ENCODE assay signal across 9 mouse cellular contexts in genomic region chr6:113194517-113194840, GRCm38 (mm10). TPM values are rescaled to one million over a fixed set of nuclear protein-coding genes. Genes with fewer than 3 reads are reported as not detected.
DNase-seq lines count a peak whose midpoint lies in the region; ATAC-seq and TF ChIP-seq lines count a peak whose summit lies in the region.
"Had no signal": no experiment of that assay in that cellular context is flagged by ENCODE, and none has a peak within 500 bp of the region (broad histone marks: within the 10 kb centered on the region; RNA-seq: fewer than 3 reads in every experiment).

No protein-coding gene starts in this region.

- ATAC-seq in kidney, embryonic 15.5 days (replicated peaks; ENCODE audit: low FRiP score), result no peak
- ATAC-seq in embryonic facial prominence, embryonic 11.5 days (replicated peaks; ENCODE audit: insufficient number of reproducible peaks, low FRiP score, low TSS enrichment, low read depth), result no peak; the same call in 1 of the 2 replicates
- ATAC-seq in hindbrain, postnatal 0 days, result no peak
- ATAC-seq in midbrain, postnatal 0 days (ENCODE audit: low FRiP score), result no peak

- H3K36me3 ChIP-seq in kidney, embryonic 15.5 days, result no peaks in the 10 kb centered on the region
- H3K36me3 ChIP-seq in embryonic facial prominence, embryonic 11.5 days (replicated peaks; ENCODE audit: control insufficient read depth, insufficient read depth, low read depth, low read length), result no peaks in the 10 kb centered on the region
- no peaks in the 10 kb centered on the region for H3K36me3 ChIP-seq in hindbrain, postnatal 0 days (ENCODE audit: insufficient read depth, low read length)
- no peaks in the 10 kb centered on the region for H3K36me3 ChIP-seq in midbrain, postnatal 0 days (ENCODE audit: insufficient read depth, low read length)

- intact Hi-C loops in left cerebral cortex, postnatal 36 days (cut with DNase I), result loop anchor here (2.0 kb wide), 1 partner anchor 42 kb away; the partner anchor contains the start of gene Mtmr14

- peak overlapping the region; percentile 85 for H3K4me2 ChIP-seq in kidney, embryonic 15.5 days
- H3K4me2 ChIP-seq in embryonic facial prominence, embryonic 11.5 days (ENCODE audit: low read depth, low read length), result peak overlapping the region; percentile 90
- peak overlapping the region; percentile 88 for H3K4me2 ChIP-seq in hindbrain, postnatal 0 days (ENCODE audit: low read depth, low read length)
- peak overlapping the region; percentile 75 for H3K4me2 ChIP-seq in midbrain, postnatal 0 days (ENCODE audit: low read depth, low read length, poor library complexity, severe bottlenecking)

- no peak overlapping the region for H3K9ac ChIP-seq in kidney, embryonic 15.5 days
- H3K9ac ChIP-seq in embryonic facial prominence, embryonic 11.5 days (replicated peaks; ENCODE audit: low read length), result no peak overlapping the region; the same call in 1 of the 2 replicates
- peak overlapping the region; percentile 83 for H3K9ac ChIP-seq in hindbrain, postnatal 0 days (replicated peaks; ENCODE audit: low read length)
- peak overlapping the region; percentile 93 for H3K9ac ChIP-seq in midbrain, postnatal 0 days (replicated peaks; ENCODE audit: low read length, poor library complexity, severe bottlenecking)

- under 1% methylated on average over 5 of the region's 5 CpGs for WGBS in kidney, embryonic 15.5 days
- WGBS in embryonic facial prominence, embryonic 11.5 days, result 2% methylated on average over 5 of the region's 5 CpGs
- WGBS in hindbrain, postnatal 0 days, result 2% methylated on average over 5 of the region's 5 CpGs
- under 1% methylated on average over 5 of the region's 5 CpGs for WGBS in midbrain, postnatal 0 days

- peak overlapping the region; percentile 52 for H3K4me3 ChIP-seq in kidney, embryonic 15.5 days (replicated peaks)
- peak overlapping the region; percentile 53 for H3K4me3 ChIP-seq in embryonic facial prominence, embryonic 11.5 days (ENCODE audit: low read depth, low read length)
- peak overlapping the region; percentile 69 for H3K4me3 ChIP-seq in hindbrain, postnatal 0 days (ENCODE audit: low read length)
- H3K4me3 ChIP-seq in midbrain, postnatal 0 days (ENCODE audit: low read depth, low read length), result peak overlapping the region; percentile 83

- TF ChIP-seq CTCF in hindbrain, postnatal 0 days (IDR thresholded peaks at IDR 0.05; ENCODE audit: low read depth), result no peak
- no peak for TF ChIP-seq CTCF in midbrain, postnatal 0 days (IDR thresholded peaks at IDR 0.05)

- no peak for DNase-seq in kidney, postnatal 4 days
- DNase-seq in embryonic facial prominence, embryonic 11.5 days (ENCODE audit: low spot score), result no peak
- no peak for DNase-seq in hindbrain, postnatal 0 days (ENCODE audit: low spot score)
- DNase-seq in midbrain, postnatal 0 days (ENCODE audit: low spot score), result no peak
- no peak for DNase-seq in left cerebral cortex, postnatal 36 days (ENCODE audit: low spot score in 2 of 2)
- DNase-seq in layer of hippocampus, postnatal 10 days (ENCODE audit: low spot score in 2 of 2), result no peak
- no peak for DNase-seq in ovary, postnatal 36 days (ENCODE audit: low spot score)
- DNase-seq: kidney, adult 11 months had no signal

- peaks cover 58% of the 10 kb centered on the region for H3K27me3 ChIP-seq in kidney, embryonic 15.5 days
- peaks cover 22% of the 10 kb centered on the region for H3K27me3 ChIP-seq in embryonic facial prominence, embryonic 11.5 days (ENCODE audit: control insufficient read depth, insufficient read depth, low read length)
- no peaks in the 10 kb centered on the region for H3K27me3 ChIP-seq in hindbrain, postnatal 0 days (ENCODE audit: insufficient read depth, low read length)
- H3K27me3 ChIP-seq in midbrain, postnatal 0 days (ENCODE audit: insufficient read depth, low read length), result no peaks in the 10 kb centered on the region

- H3K4me1 ChIP-seq in kidney, embryonic 15.5 days, result peaks cover 17% of the 10 kb centered on the region
- H3K4me1 ChIP-seq in embryonic facial prominence, embryonic 11.5 days (ENCODE audit: control insufficient read depth, insufficient read depth, low read length), result no peaks in the 10 kb centered on the region
- peaks cover 18% of the 10 kb centered on the region for H3K4me1 ChIP-seq in hindbrain, postnatal 0 days (ENCODE audit: insufficient read depth, low read length)
- H3K4me1 ChIP-seq in midbrain, postnatal 0 days (ENCODE audit: insufficient read depth, low read length), result peaks cover 18% of the 10 kb centered on the region

- H3K27ac ChIP-seq in kidney, embryonic 15.5 days, result no peak overlapping the region
- no peak overlapping the region for H3K27ac ChIP-seq in embryonic facial prominence, embryonic 11.5 days (replicated peaks; ENCODE audit: low read depth, low read length)
- peak overlapping the region; percentile 86 for H3K27ac ChIP-seq in hindbrain, postnatal 0 days
- peak overlapping the region; percentile 81 for H3K27ac ChIP-seq in midbrain, postnatal 0 days (ENCODE audit: low read depth, low read length)

- H3K9me3 ChIP-seq in kidney, embryonic 15.5 days (replicated peaks), result no peaks in the 10 kb centered on the region
- no peaks in the 10 kb centered on the region for H3K9me3 ChIP-seq in embryonic facial prominence, embryonic 11.5 days (replicated peaks; ENCODE audit: control insufficient read depth, low read length)
- H3K9me3 ChIP-seq in hindbrain, postnatal 0 days (ENCODE audit: low read length), result no peaks in the 10 kb centered on the region
- H3K9me3 ChIP-seq in midbrain, postnatal 0 days (ENCODE audit: low read length), result no peaks in the 10 kb centered on the region

RNA-seq across cellular contexts. Expression of gene Lhfpl4, which starts 0.7 kb away (rescaled TPM):
- 0.64 and 1.00 TPM in 2 replicates for polyA plus RNA-seq in kidney, embryonic 15.5 days (2015; fragmentation: Nextera tagmentation; extraction: Ambion mirVana)
- polyA plus RNA-seq in embryonic facial prominence, embryonic 11.5 days (2014; fragmentation: Nextera tagmentation; extraction: Ambion mirVana), result 1.2 and 1.5 TPM in 2 replicates
- 64.9 and 72.9 TPM in 2 replicates for total RNA-seq in hindbrain, postnatal 0 days (2014; rRNA removed)
- 50.9 and 56.0 TPM in 2 replicates for polyA plus RNA-seq in hindbrain, postnatal 0 days (2015; fragmentation: Nextera tagmentation; extraction: Ambion mirVana)
- 81.3 and 92.6 TPM in 2 replicates for total RNA-seq in midbrain, postnatal 0 days (2014; rRNA removed)
- polyA plus RNA-seq in midbrain, postnatal 0 days (2015; fragmentation: Nextera tagmentation; extraction: Ambion mirVana), result 56.6 and 66.1 TPM in 2 replicates
- total RNA-seq in left cerebral cortex, postnatal 36 days (2021), result 10 to 100 TPM; 79.6 to 85.5 TPM
- total RNA-seq in layer of hippocampus, postnatal 10 days (2021), result 10 to 100 TPM; 93.2 to 95.1 TPM

RNA-seq across cellular contexts. Expression of gene Mtmr14, which starts 43.2 kb away (rescaled TPM):
- polyA plus RNA-seq in kidney, embryonic 15.5 days (2015; fragmentation: Nextera tagmentation; extraction: Ambion mirVana), result 36.2 and 39.4 TPM in 2 replicates
- 42.5 and 44.8 TPM in 2 replicates for polyA plus RNA-seq in embryonic facial prominence, embryonic 11.5 days (2014; fragmentation: Nextera tagmentation; extraction: Ambion mirVana)
- total RNA-seq in hindbrain, postnatal 0 days (2014; rRNA removed), result 48.9 and 49.8 TPM in 2 replicates
- polyA plus RNA-seq in hindbrain, postnatal 0 days (2015; fragmentation: Nextera tagmentation; extraction: Ambion mirVana), result 29.1 and 34.8 TPM in 2 replicates
- 39.0 and 42.5 TPM in 2 replicates for total RNA-seq in midbrain, postnatal 0 days (2014; rRNA removed)
- polyA plus RNA-seq in midbrain, postnatal 0 days (2015; fragmentation: Nextera tagmentation; extraction: Ambion mirVana), result 29.4 and 30.5 TPM in 2 replicates
- 10 to 100 TPM; 15.3 to 17.4 TPM for total RNA-seq in left cerebral cortex, postnatal 36 days (2021)
- 10 to 100 TPM; 18.1 to 20.6 TPM for total RNA-seq in layer of hippocampus, postnatal 10 days (2021)

Comparison
In these comparisons a context has a peak if more than half of its experiments do, and no peak if none do; other contexts are left out.
1. H3K27ac ChIP-seq: peak in hindbrain, postnatal 0 days (single experiment) and midbrain, postnatal 0 days (single experiment); none in kidney, embryonic 15.5 days (single experiment) and embryonic facial prominence, embryonic 11.5 days (single experiment).
2. H3K9ac ChIP-seq: peak in hindbrain, postnatal 0 days (single experiment) and midbrain, postnatal 0 days (single experiment); none in kidney, embryonic 15.5 days (single experiment) and embryonic facial prominence, embryonic 11.5 days (single experiment).
3. Peak in every context shown above with its lines, with median percentiles within 50 percentile points of each other: H3K4me2 ChIP-seq and H3K4me3 ChIP-seq.